ENCODE assay signal across 11 mouse cellular contexts in genomic region chr1:185515526-185515979, GRCm38 (mm10).
DNase-seq lines count a peak whose midpoint lies in the region; ATAC-seq and TF ChIP-seq lines count a peak whose summit lies in the region.
"Had no signal": no experiment of that assay in that cellular context is flagged by ENCODE, and none has a peak within 500 bp of the region (broad histone marks: within the 10 kb centered on the region; RNA-seq: fewer than 3 reads in every experiment).

No protein-coding gene starts in this region.

- 29% methylated on average over 14 of the region's 14 CpGs for WGBS in heart, embryonic 12.5 days
- WGBS in heart, adult 2 months: 43% methylated on average over 14 of the region's 14 CpGs
- WGBS in neural tube, embryonic 11.5 days: 61% methylated on average over 13 of the region's 14 CpGs
- WGBS in neural tube, embryonic 15.5 days: 52% methylated on average over 14 of the region's 14 CpGs
- WGBS in small intestine, adult 2 months: 26% methylated on average over 14 of the region's 14 CpGs

- TF ChIP-seq POLR2A in heart, adult 2 months (IDR thresholded peaks at IDR 0.05; ENCODE audit: insufficient read depth, low read depth, low read length): no peak
- TF ChIP-seq POLR2A in small intestine, adult 2 months (IDR thresholded peaks at IDR 0.05; ENCODE audit: low read depth, low read length): no peak

- H3K27ac ChIP-seq in heart, embryonic 12.5 days (ENCODE audit: poor library complexity, severe bottlenecking): no peak overlapping the region
- no peak overlapping the region for H3K27ac ChIP-seq in heart, adult 2 months
- no peak overlapping the region for H3K27ac ChIP-seq in neural tube, embryonic 11.5 days (ENCODE audit: low read depth, low read length)
- H3K27ac ChIP-seq in neural tube, embryonic 15.5 days (replicated peaks): no peak overlapping the region
- H3K27ac ChIP-seq in small intestine, adult 2 months (ENCODE audit: insufficient read depth, low read depth, low read length): peak overlapping the region; percentile 50
- H3K27ac ChIP-seq: embryonic facial prominence, embryonic 15.5 days; gastrocnemius, adult 2 months had no signal

- intact Hi-C loops in heart, adult 2 months (cut with DNase I): no loop called here
- intact Hi-C loops in left cerebral cortex, postnatal 25 days (cut with DNase I): no loop called here

- no peaks in the 10 kb centered on the region for H3K79me2 ChIP-seq in heart, adult 2 months (replicated peaks; ENCODE audit: control insufficient read depth, insufficient read depth, low read length)

- no peak overlapping the region for H3K4me3 ChIP-seq in heart, embryonic 12.5 days
- no peak overlapping the region for H3K4me3 ChIP-seq in heart, adult 2 months
- H3K4me3 ChIP-seq in neural tube, embryonic 11.5 days (ENCODE audit: low read depth, low read length): no peak overlapping the region
- H3K4me3 ChIP-seq in neural tube, embryonic 15.5 days (replicated peaks): no peak overlapping the region
- peak overlapping the region; percentile 4; the same call in 1 of the 2 replicates for H3K4me3 ChIP-seq in small intestine, adult 2 months (ENCODE audit: low read depth, low read length)
- H3K4me3 ChIP-seq: embryonic facial prominence, embryonic 15.5 days; gastrocnemius, adult 2 months had no signal

- ATAC-seq in heart, embryonic 12.5 days (ENCODE audit: insufficient number of reproducible peaks, low FRiP score): peak; percentile 87
- ATAC-seq in neural tube, embryonic 11.5 days (ENCODE audit: insufficient read depth, low FRiP score, low TSS enrichment): 0 out of 2 replicates have a peak, but pooled peaks have one; percentile 16
- no peak for ATAC-seq in neural tube, embryonic 15.5 days (ENCODE audit: low FRiP score)
- 0 out of 2 replicates have a peak, but pooled peaks have one; percentile 40 for ATAC-seq in erythroid progenitor cell, adult 5-6 weeks (replicated peaks; ENCODE audit: low FRiP score, poor library complexity, severe bottlenecking)

- TF ChIP-seq CTCF in heart, adult 2 months (IDR thresholded peaks at IDR 0.05): no peak
- TF ChIP-seq CTCF in small intestine, adult 2 months (IDR thresholded peaks at IDR 0.05; ENCODE audit: extremely low read depth, insufficient read length, insufficient replicate concordance, low read depth, low read length): no peak

- no peaks in the 10 kb centered on the region; the same call in 1 of the 2 replicates for H3K4me1 ChIP-seq in heart, embryonic 12.5 days (replicated peaks)
- H3K4me1 ChIP-seq in heart, adult 2 months (ENCODE audit: control insufficient read depth, insufficient read depth, low read length): no peaks in the 10 kb centered on the region
- H3K4me1 ChIP-seq in neural tube, embryonic 11.5 days (ENCODE audit: control insufficient read depth, insufficient read depth, low read length): no peaks in the 10 kb centered on the region
- no peaks in the 10 kb centered on the region for H3K4me1 ChIP-seq in neural tube, embryonic 15.5 days
- peaks cover 4% of the 10 kb centered on the region; the same call in 1 of the 2 replicates for H3K4me1 ChIP-seq in small intestine, adult 2 months (ENCODE audit: control insufficient read depth, insufficient read depth, insufficient read length, low read length)
- H3K4me1 ChIP-seq: embryonic facial prominence, embryonic 15.5 days had no signal

- peak overlapping the region; percentile 56 for H3K4me2 ChIP-seq in heart, embryonic 12.5 days
- no peak overlapping the region for H3K4me2 ChIP-seq in neural tube, embryonic 11.5 days (ENCODE audit: low read depth)
- H3K4me2 ChIP-seq in neural tube, embryonic 15.5 days: no peak overlapping the region
- H3K4me2 ChIP-seq: embryonic facial prominence, embryonic 15.5 days had no signal

- no peaks in the 10 kb centered on the region for H3K27me3 ChIP-seq in heart, embryonic 12.5 days (replicated peaks)
- H3K27me3 ChIP-seq in heart, adult 2 months (ENCODE audit: control insufficient read depth, insufficient read depth, low read length): peaks cover 4% of the 10 kb centered on the region
- no peaks in the 10 kb centered on the region for H3K27me3 ChIP-seq in neural tube, embryonic 11.5 days (ENCODE audit: control insufficient read depth, insufficient read depth, low read length)
- H3K27me3 ChIP-seq in neural tube, embryonic 15.5 days (replicated peaks): no peaks in the 10 kb centered on the region
- H3K27me3 ChIP-seq in small intestine, adult 2 months (ENCODE audit: control insufficient read depth, insufficient read depth, low read length): no peaks in the 10 kb centered on the region
- H3K27me3 ChIP-seq: embryonic facial prominence, embryonic 15.5 days had no signal

- H3K36me3 ChIP-seq in heart, embryonic 12.5 days: no peaks in the 10 kb centered on the region
- no peaks in the 10 kb centered on the region for H3K36me3 ChIP-seq in heart, adult 2 months (ENCODE audit: control insufficient read depth, insufficient read depth, low read length)
- H3K36me3 ChIP-seq in neural tube, embryonic 11.5 days (ENCODE audit: control insufficient read depth, insufficient read depth, low read length): no peaks in the 10 kb centered on the region
- no peaks in the 10 kb centered on the region for H3K36me3 ChIP-seq in neural tube, embryonic 15.5 days
- no peaks in the 10 kb centered on the region for H3K36me3 ChIP-seq in small intestine, adult 2 months (ENCODE audit: control insufficient read depth, insufficient read depth, low read length)
- H3K36me3 ChIP-seq: embryonic facial prominence, embryonic 15.5 days had no signal

- H3K9ac ChIP-seq in heart, embryonic 12.5 days: no peak overlapping the region
- H3K9ac ChIP-seq in heart, adult 2 months (ENCODE audit: low read depth, low read length): no peak overlapping the region
- H3K9ac ChIP-seq in neural tube, embryonic 11.5 days (ENCODE audit: low read length): no peak overlapping the region
- no peak overlapping the region for H3K9ac ChIP-seq in neural tube, embryonic 15.5 days (replicated peaks)
- H3K9ac ChIP-seq: embryonic facial prominence, embryonic 15.5 days had no signal

- no peak for DNase-seq in heart, adult 2 months
- no peak for DNase-seq in neural tube, embryonic 11.5 days (ENCODE audit: low spot score)
- DNase-seq in left cerebral cortex, adult 18-20 months (ENCODE audit: low spot score in 2 of 2): no peak
- DNase-seq in left cerebral cortex, postnatal 25 days (ENCODE audit: low spot score in 2 of 2): no peak
- DNase-seq: gastrocnemius, adult 2 months; kidney, adult 18-20 months had no signal

- no peak for TF ChIP-seq EP300 in heart, adult 2 months (IDR thresholded peaks at IDR 0.05; ENCODE audit: insufficient read depth, low read depth, low read length)

- no peaks in the 10 kb centered on the region for H3K9me3 ChIP-seq in heart, embryonic 12.5 days (replicated peaks)
- no peaks in the 10 kb centered on the region for H3K9me3 ChIP-seq in neural tube, embryonic 11.5 days (ENCODE audit: control insufficient read depth, low read length)
- H3K9me3 ChIP-seq in neural tube, embryonic 15.5 days (replicated peaks): no peaks in the 10 kb centered on the region
- H3K9me3 ChIP-seq: embryonic facial prominence, embryonic 15.5 days had no signal
